Mouse (Mus musculus) limb, embryonic 14.5 days (tissue): ENCODE measurements around the gene Golga5. TPM values are rescaled to one million over a fixed set of nuclear protein-coding genes. Genes with fewer than 3 reads are reported as not detected.

ENCODE experiments used
- ATAC-seq: fragments of 200-750 bp; cut with Nextera tagmentation; 2 replicates; pipeline ENCODE4 v1.8.0; 2017; ENCODE audit warnings: low read depth, moderate number of reproducible peaks, moderate TSS enrichment; ENCODE audit not compliant: low FRiP score
- DNase-seq: peaks from one replicate; pipeline ENCODE4 v3.0.0-alpha.2; 2015; ENCODE audit warnings: low spot score
- H3K27ac ChIP-seq: fragments of 300-500 bp; sonication (generic); replicated peaks from 2 replicates; pipeline ENCODE4 v1.5.1; 2014; ENCODE audit warnings: low read depth, mild to moderate bottlenecking, low read length, moderate library complexity, mixed read lengths
- H3K27me3 ChIP-seq: fragments of 300-500 bp; sonication (generic); 2 replicates; pipeline ENCODE4 v1.6.1; 2014; ENCODE audit warnings: low read length, mixed read lengths; ENCODE audit not compliant: control insufficient read depth, insufficient read depth
- H3K36me3 ChIP-seq: fragments of 300-500 bp; sonication (generic); 2 replicates; pipeline ENCODE4 v1.6.1; 2014; ENCODE audit warnings: mild to moderate bottlenecking, low read length, moderate library complexity, mixed read lengths; ENCODE audit not compliant: control insufficient read depth, insufficient read depth
- H3K4me1 ChIP-seq: fragments of 300-500 bp; sonication (generic); 2 replicates; pipeline ENCODE4 v1.6.1; 2014; ENCODE audit warnings: antibody characterized with exemption, low read length, mixed read lengths; ENCODE audit not compliant: control insufficient read depth, insufficient read depth
- H3K4me2 ChIP-seq: fragments of 300-500 bp; sonication (generic); replicated peaks from 2 replicates; pipeline ENCODE4 v1.6.1; 2014; ENCODE audit warnings: low read depth, mild to moderate bottlenecking, low read length, moderate library complexity; ENCODE audit not compliant: severe bottlenecking
- H3K4me3 ChIP-seq: fragments of 300-500 bp; sonication (generic); replicated peaks from 2 replicates; pipeline ENCODE4 v1.5.1; 2014; ENCODE audit warnings: low read length
- H3K9ac ChIP-seq: fragments of 300-500 bp; sonication (generic); 2 replicates; pipeline ENCODE4 v1.6.1; 2014; ENCODE audit warnings: mild to moderate bottlenecking, low read depth, low read length, moderate library complexity; ENCODE audit not compliant: severe bottlenecking
- H3K9me3 ChIP-seq: fragments of 300-500 bp; sonication (generic); 2 replicates; pipeline ENCODE4 v1.6.1; 2016; ENCODE audit warnings: low read length; ENCODE audit not compliant: control insufficient read depth
- POLR2A ChIP-seq: fragments of 200-500 bp; IDR thresholded peaks from 2 replicates; pipeline ENCODE4 v1.8.0; 2012; ENCODE audit warnings: inconsistent platforms, mild to moderate bottlenecking, moderate library complexity, borderline replicate concordance; ENCODE audit not compliant: insufficient read depth, insufficient read length; ENCODE audit errors: extremely low read depth
- WGBS: fragments of 180-500 bp; shearing (Covaris S2); extraction: QIAGEN DNeasy Blood & Tissue Kit; methylation state at CpG from one replicate; pipeline ENCODE4 v1.1.7; 2014; 5-methylcytosine and 5-hydroxymethylcytosine counted together
- polyA plus RNA-seq, 2 experiments: library from polyadenylated mRNA; depleted of rRNA in 1 of 2; stranded (reverse) in 1 of 2; unstranded in 1 of 2; fragments of >200 nt; fragmentation: Nextera tagmentation in 1 of 2; extraction: Ambion mirVana in 1 of 2; gene quantifications; 2 replicates each; pipeline versions ENCODE4 v1.2.1 to v1.2.3; 2012 to 2014

Golga5 gene
- polyA plus RNA-seq, 2 experiments = 34.9 to 42.3 TPM

DNA sequence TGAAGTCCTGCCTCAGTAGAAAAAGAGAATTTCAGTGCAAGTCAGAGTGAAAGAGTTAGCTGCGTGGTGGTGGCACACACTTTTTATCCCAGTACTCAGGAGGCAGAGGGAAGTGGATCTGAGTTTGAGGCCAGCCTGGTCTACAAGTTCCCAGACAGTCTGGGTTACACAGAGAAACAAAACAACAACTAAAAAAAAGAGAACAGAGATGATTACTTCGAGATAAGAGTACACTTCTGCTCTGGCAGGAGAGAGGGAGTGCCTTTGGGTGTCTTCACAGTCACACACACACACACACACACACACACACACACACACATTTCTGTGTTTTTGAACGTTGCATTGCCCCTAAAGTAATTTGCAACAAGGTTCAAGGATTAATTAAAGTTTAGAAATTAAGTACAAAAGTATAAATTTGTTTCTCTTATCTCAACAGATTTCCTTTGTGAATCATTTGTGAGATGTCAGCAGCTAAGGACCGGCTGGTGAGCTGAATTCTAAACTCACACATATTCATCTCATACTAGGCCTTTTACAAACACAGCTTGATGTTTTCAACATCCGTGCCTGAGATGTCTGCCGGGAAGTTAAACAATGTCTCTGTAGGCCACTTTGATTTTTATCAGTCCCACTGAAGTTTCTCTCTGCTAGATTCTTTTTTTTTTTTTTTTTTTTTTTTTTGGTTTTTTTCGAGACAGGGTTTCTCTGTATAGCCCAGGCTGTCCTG is 12.3 kb upstream of the Golga5 start:
- Histone ChIP-seq H3K9me3 (no peaks in the 10 kb centered on the region), H3K4me2 (no peak overlapping the region), H3K4me3 (no peak overlapping the region), H3K4me1 (no peaks in the 10 kb centered on the region), H3K27me3 (no peaks in the 10 kb centered on the region), H3K36me3 (no peaks in the 10 kb centered on the region), H3K27ac (no peak overlapping the region), H3K9ac (no peak overlapping the region)
- no peak for ATAC-seq
- 78% methylated on average over 7 of the region's 7 CpGs for WGBS
- DNase-seq = no peak
- TF ChIP-seq POLR2A = no peak

GRCm38 (mm10) chr12:102460014-102460413 is 8.9 kb upstream of the Golga5 start:
- no peak for ATAC-seq
- no peak for TF ChIP-seq POLR2A
- no peak for DNase-seq
- no peaks in the 10 kb centered on the region for H3K4me1 ChIP-seq
- no peak overlapping the region for H3K4me2 ChIP-seq
- no peak overlapping the region for H3K27ac ChIP-seq
- H3K4me3 ChIP-seq = no peak overlapping the region
- WGBS = 70% methylated on average over 5 of the region's 5 CpGs
- H3K27me3 ChIP-seq = no peaks in the 10 kb centered on the region
- H3K36me3 ChIP-seq = no peaks in the 10 kb centered on the region
- no peak overlapping the region for H3K9ac ChIP-seq
- no peaks in the 10 kb centered on the region for H3K9me3 ChIP-seq

DNA sequence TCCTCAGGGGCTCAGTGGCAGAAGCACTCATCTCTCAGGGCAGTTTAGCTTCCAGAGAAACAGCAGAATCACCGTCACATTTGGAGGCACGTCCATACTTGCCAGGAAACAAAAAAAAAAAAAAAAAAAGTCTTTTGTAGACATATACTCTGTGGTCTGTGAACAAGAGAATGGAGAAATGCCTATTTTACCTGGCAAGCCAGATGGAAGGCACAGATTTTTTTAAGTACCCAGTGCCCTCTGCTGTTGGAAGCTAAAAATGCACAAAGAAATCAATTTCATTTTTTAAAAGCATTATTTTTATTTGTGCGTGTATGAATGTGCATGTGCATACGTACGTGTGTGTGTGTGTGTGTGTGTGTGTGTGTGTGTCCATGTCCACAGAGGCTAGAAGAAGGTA is 7.8 kb upstream of the Golga5 start:
- 67% methylated on average over 5 of the region's 5 CpGs for WGBS
- no peak for DNase-seq
- H3K27me3 ChIP-seq = no peaks in the 10 kb centered on the region
- H3K4me1 ChIP-seq = no peaks in the 10 kb centered on the region
- H3K9ac ChIP-seq = no peak overlapping the region
- TF ChIP-seq POLR2A = no peak
- no peak overlapping the region for H3K27ac ChIP-seq
- H3K36me3 ChIP-seq = no peaks in the 10 kb centered on the region
- no peak overlapping the region for H3K4me3 ChIP-seq
- no peaks in the 10 kb centered on the region for H3K9me3 ChIP-seq
- no peak for ATAC-seq
- H3K4me2 ChIP-seq = no peak overlapping the region

- H3K27ac ChIP-seq = no peak overlapping the region
- no peaks in the 10 kb centered on the region for H3K36me3 ChIP-seq
- TF ChIP-seq POLR2A = no peak
- 52% methylated on average over 4 of the region's 4 CpGs for WGBS
- no peaks in the 10 kb centered on the region for H3K9me3 ChIP-seq
- ATAC-seq = no peak
- H3K9ac ChIP-seq = no peak overlapping the region
- H3K27me3 ChIP-seq = no peaks in the 10 kb centered on the region
- DNase-seq = no peak
- no peak overlapping the region for H3K4me2 ChIP-seq
- no peak overlapping the region for H3K4me3 ChIP-seq
- no peaks in the 10 kb centered on the region for H3K4me1 ChIP-seq
Measured at GRCm38 (mm10) chr12:102464650-102465049, 4.3 kb upstream of the Golga5 start.

DNA sequence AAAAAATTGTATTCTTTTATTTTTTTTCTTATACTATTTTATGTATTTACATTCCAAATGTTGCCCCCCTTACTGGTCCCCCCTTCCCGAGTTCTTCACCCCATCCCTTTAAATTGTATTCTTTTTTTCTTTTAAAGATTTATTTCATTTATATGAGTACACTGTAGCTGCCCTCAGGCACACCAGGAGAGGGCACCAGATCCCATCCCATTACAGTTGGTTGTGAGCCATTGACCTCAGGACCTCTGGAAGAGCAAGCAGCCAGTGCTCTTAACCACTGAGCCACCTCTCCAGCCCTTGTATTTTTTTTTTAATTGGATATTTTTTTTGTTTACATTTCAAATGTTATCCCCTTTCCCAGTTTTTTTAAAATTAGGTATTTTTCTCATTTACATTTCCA is 799 bp upstream of the Golga5 start:
- no peak overlapping the region for H3K9ac ChIP-seq
- DNase-seq = no peak
- no peaks in the 10 kb centered on the region for H3K9me3 ChIP-seq
- H3K27me3 ChIP-seq = no peaks in the 10 kb centered on the region
- no peak overlapping the region for H3K4me2 ChIP-seq
- no peak overlapping the region for H3K27ac ChIP-seq
- 0 out of 2 replicates have a peak, but pooled peaks cover 7% of the 10 kb centered on the region for H3K4me1 ChIP-seq
- no peak for TF ChIP-seq POLR2A
- 70% methylated on average over 1 of the region's 1 CpGs for WGBS
- H3K36me3 ChIP-seq = peaks cover 10% of the 10 kb centered on the region
- no peak for ATAC-seq
- no peak overlapping the region for H3K4me3 ChIP-seq
